Comparison of ENCODE assay signal across 26 mouse cellular contexts in genomic region chr16:18785025-18785424, GRCm38 (mm10). TPM values are rescaled to one million over a fixed set of nuclear protein-coding genes. Genes with fewer than 3 reads are reported as not detected.
A peak's percentile ranks its signal among the peaks of the same experiment; 100 is the strongest.
DNase-seq lines count a peak whose midpoint lies in the region; ATAC-seq and TF ChIP-seq lines count a peak whose summit lies in the region.
"Had no signal": no experiment of that assay in that cellular context is flagged by ENCODE, and none has a peak within 500 bp of the region (broad histone marks: within the 10 kb centered on the region; RNA-seq: fewer than 3 reads in every experiment).

No protein-coding gene starts in this region.

- H3K4me2 ChIP-seq in liver, embryonic 12.5 days: peak overlapping the region; percentile 38
- H3K4me2 ChIP-seq in liver, embryonic 16.5 days (ENCODE audit: low read depth, low read length): 0 out of 2 replicates have a peak overlapping the region, but pooled peaks have one; percentile 12
- H3K4me2 ChIP-seq in midbrain, embryonic 16.5 days (ENCODE audit: low read length): no peak overlapping the region
- H3K4me2 ChIP-seq in intestine, embryonic 15.5 days (replicated peaks): no peak overlapping the region
- H3K4me2 ChIP-seq: embryonic facial prominence, embryonic 15.5 days; heart, embryonic 13.5 days; hindbrain, embryonic 14.5 days had no signal

- WGBS in liver, embryonic 12.5 days (ENCODE audit: insufficient replicate concordance): 81% methylated on average over 7 of the region's 7 CpGs
- WGBS in liver, embryonic 16.5 days (ENCODE audit: insufficient replicate concordance): 69% methylated on average over 7 of the region's 7 CpGs
- 92% methylated on average over 7 of the region's 7 CpGs for WGBS in midbrain, embryonic 16.5 days
- 95% methylated on average over 7 of the region's 7 CpGs for WGBS in intestine, embryonic 15.5 days

- H3K27ac ChIP-seq in liver, embryonic 12.5 days: peak overlapping the region; percentile 72
- no peak overlapping the region for H3K27ac ChIP-seq in liver, embryonic 16.5 days (ENCODE audit: low read length)
- H3K27ac ChIP-seq in midbrain, embryonic 16.5 days (ENCODE audit: low read length): no peak overlapping the region
- H3K27ac ChIP-seq in intestine, embryonic 15.5 days: no peak overlapping the region
- H3K27ac ChIP-seq in gastrocnemius, adult 2 months: no peak overlapping the region
- H3K27ac ChIP-seq: embryonic facial prominence, embryonic 15.5 days; heart, embryonic 13.5 days; hindbrain, embryonic 14.5 days had no signal

- peaks cover 96% of the 10 kb centered on the region for H3K36me3 ChIP-seq in erythroblast, embryonic 14.5 days (ENCODE audit: control insufficient read depth)
- peaks cover 94% of the 10 kb centered on the region for H3K36me3 ChIP-seq in liver, embryonic 12.5 days
- H3K36me3 ChIP-seq in liver, embryonic 16.5 days (ENCODE audit: control insufficient read depth, insufficient read depth): peaks cover 42% of the 10 kb centered on the region
- no peaks in the 10 kb centered on the region for H3K36me3 ChIP-seq in midbrain, embryonic 16.5 days (ENCODE audit: control insufficient read depth, insufficient read depth, low read length)
- H3K36me3 ChIP-seq in intestine, embryonic 15.5 days: peaks cover 15% of the 10 kb centered on the region

- no peaks in the 10 kb centered on the region for H3K27me3 ChIP-seq in erythroblast, embryonic 14.5 days (ENCODE audit: control insufficient read depth)
- peaks cover under 1% of the 10 kb centered on the region; the same call in 1 of the 2 replicates for H3K27me3 ChIP-seq in liver, embryonic 12.5 days (replicated peaks)
- no peaks in the 10 kb centered on the region for H3K27me3 ChIP-seq in liver, embryonic 16.5 days (ENCODE audit: control insufficient read depth, insufficient read depth, low read depth, low read length)
- no peaks in the 10 kb centered on the region for H3K27me3 ChIP-seq in midbrain, embryonic 16.5 days (ENCODE audit: control insufficient read depth, insufficient read depth, low read depth, low read length)
- 0 out of 2 replicates have a peak, but pooled peaks cover 2% of the 10 kb centered on the region for H3K27me3 ChIP-seq in intestine, embryonic 15.5 days (replicated peaks)
- H3K27me3 ChIP-seq: CH12.LX; embryonic facial prominence, embryonic 15.5 days; Patski had no signal

- peak overlapping the region; percentile 5 for H3K4me3 ChIP-seq in erythroblast, embryonic 14.5 days (replicated peaks)
- H3K4me3 ChIP-seq in liver, embryonic 12.5 days: no peak overlapping the region
- no peak overlapping the region for H3K4me3 ChIP-seq in liver, embryonic 16.5 days (ENCODE audit: low read depth, low read length)
- no peak overlapping the region for H3K4me3 ChIP-seq in midbrain, embryonic 16.5 days (ENCODE audit: low read depth, low read length)
- H3K4me3 ChIP-seq in intestine, embryonic 15.5 days (replicated peaks): no peak overlapping the region
- H3K4me3 ChIP-seq in gastrocnemius, adult 2 months: no peak overlapping the region
- H3K4me3 ChIP-seq: embryonic facial prominence, embryonic 15.5 days; heart, embryonic 13.5 days had no signal

- no peak overlapping the region for H3K9ac ChIP-seq in liver, embryonic 12.5 days
- no peak overlapping the region for H3K9ac ChIP-seq in liver, embryonic 16.5 days (ENCODE audit: low read depth, low read length)
- no peak overlapping the region for H3K9ac ChIP-seq in midbrain, embryonic 16.5 days (ENCODE audit: low read depth, low read length)
- H3K9ac ChIP-seq in intestine, embryonic 15.5 days: no peak overlapping the region
- H3K9ac ChIP-seq: embryonic facial prominence, embryonic 15.5 days; heart, embryonic 13.5 days; hindbrain, embryonic 14.5 days had no signal

- peaks cover 31% of the 10 kb centered on the region for H3K4me1 ChIP-seq in erythroblast, embryonic 14.5 days (ENCODE audit: control insufficient read depth)
- peaks cover 30% of the 10 kb centered on the region for H3K4me1 ChIP-seq in liver, embryonic 12.5 days
- H3K4me1 ChIP-seq in liver, embryonic 16.5 days (ENCODE audit: control insufficient read depth, low read depth, low read length): peaks cover 13% of the 10 kb centered on the region
- no peaks in the 10 kb centered on the region for H3K4me1 ChIP-seq in midbrain, embryonic 16.5 days (ENCODE audit: control insufficient read depth, insufficient read depth, low read length)
- no peaks in the 10 kb centered on the region for H3K4me1 ChIP-seq in intestine, embryonic 15.5 days (replicated peaks)
- H3K4me1 ChIP-seq: embryonic facial prominence, embryonic 15.5 days; heart, embryonic 13.5 days had no signal

- no peaks in the 10 kb centered on the region for H3K9me3 ChIP-seq in erythroblast, embryonic 14.5 days (ENCODE audit: control insufficient read depth, low read length)
- no peaks in the 10 kb centered on the region for H3K9me3 ChIP-seq in liver, embryonic 12.5 days (replicated peaks)
- H3K9me3 ChIP-seq in liver, embryonic 16.5 days (replicated peaks; ENCODE audit: control insufficient read depth, low read length): no peaks in the 10 kb centered on the region
- no peaks in the 10 kb centered on the region for H3K9me3 ChIP-seq in midbrain, embryonic 16.5 days (replicated peaks; ENCODE audit: control insufficient read depth, low read length, poor library complexity, severe bottlenecking)
- H3K9me3 ChIP-seq in intestine, embryonic 15.5 days: no peaks in the 10 kb centered on the region
- H3K9me3 ChIP-seq: embryonic facial prominence, embryonic 15.5 days; heart, embryonic 13.5 days had no signal

- intact Hi-C loops in gastrocnemius, adult 2 months (cut with DNase I): no loop called here

- ATAC-seq in liver, embryonic 12.5 days: peak; percentile 85
- peak; percentile 78 for ATAC-seq in liver, embryonic 16.5 days (ENCODE audit: low read depth)
- ATAC-seq in midbrain, embryonic 16.5 days: no peak
- ATAC-seq in intestine, embryonic 15.5 days: no peak
- ATAC-seq: activated CD4-positive, CD25-positive, alpha-beta regulatory T cell, adult 4 months; forebrain, embryonic 14.5 days; intestine, embryonic 16.5 days; Patski had no signal

- TF ChIP-seq CTCF in gastrocnemius, adult 2 months (IDR thresholded peaks at IDR 0.05): no peak

- peak; percentile 30 for DNase-seq in c-Kit-positive CD71-positive TER-119-negative erythroid progenitor cells, embryonic 14.5 days (ENCODE audit: low read depth)
- no peak for DNase-seq in gastrocnemius, adult 2 months
- no peak for DNase-seq in gastrocnemius, postnatal 4 days (ENCODE audit: low spot score in 2 of 2)
- DNase-seq: adrenal gland, postnatal 14 days; cerebellum, adult 2 months; cerebellum, postnatal 14 days; embryo, embryonic 11 days; gastrocnemius, postnatal 10 days had no signal

RNA-seq across cellular contexts. Expression of gene Cldn5, which starts 8.4 kb away (rescaled TPM):
- polyA plus RNA-seq in erythroblast, embryonic 14.5 days (2012): 0.09 and 0.19 TPM in 2 replicates
- 10.7 and 11.8 TPM in 2 replicates for polyA plus RNA-seq in liver, embryonic 12.5 days (2016; fragmentation: Nextera tagmentation; extraction: Ambion mirVana)
- 8.4 and 9.8 TPM in 2 replicates for polyA plus RNA-seq in liver, embryonic 16.5 days (2015; fragmentation: Nextera tagmentation; extraction: Ambion mirVana)
- 104 and 105 TPM in 2 replicates for polyA plus RNA-seq in midbrain, embryonic 16.5 days (2015; fragmentation: Nextera tagmentation; extraction: Ambion mirVana)
- 26.2 and 28.7 TPM in 2 replicates for polyA plus RNA-seq in intestine, embryonic 15.5 days (2015; fragmentation: Nextera tagmentation; extraction: Ambion mirVana)
- 1 to 10 TPM; 5.0 to 9.5 TPM for total RNA-seq in gastrocnemius, adult 2 months (2021)
- 10 to 100 TPM; 47.8 to 59.5 TPM for total RNA-seq in gastrocnemius, postnatal 4 days (2021)
- total RNA-seq: CH12.LX; common myeloid progenitor, adult 5-6 weeks; granulocyte monocyte progenitor cell, adult 5-6 weeks had no signal
- polyA plus RNA-seq: activated CD4-positive, CD25-positive, alpha-beta regulatory T cell, adult 4 months; Patski had no signal

RNA-seq across cellular contexts. Expression of gene Ufd1, which starts 26.6 kb away (rescaled TPM):
- polyA plus RNA-seq in erythroblast, embryonic 14.5 days (2012): 2.0 and 2.8 TPM in 2 replicates
- polyA plus RNA-seq in liver, embryonic 12.5 days (2016; fragmentation: Nextera tagmentation; extraction: Ambion mirVana): 53.8 and 57.5 TPM in 2 replicates
- polyA plus RNA-seq in liver, embryonic 16.5 days (2015; fragmentation: Nextera tagmentation; extraction: Ambion mirVana): 37.0 and 38.2 TPM in 2 replicates
- 106 and 107 TPM in 2 replicates for polyA plus RNA-seq in midbrain, embryonic 16.5 days (2015; fragmentation: Nextera tagmentation; extraction: Ambion mirVana)
- 69.1 and 74.8 TPM in 2 replicates for polyA plus RNA-seq in intestine, embryonic 15.5 days (2015; fragmentation: Nextera tagmentation; extraction: Ambion mirVana)
- 10 to 100 TPM; 43.8 to 50.1 TPM for total RNA-seq in gastrocnemius, adult 2 months (2021)
- total RNA-seq in gastrocnemius, postnatal 4 days (2021): 10 to 100 TPM; 55.4 to 68.1 TPM

RNA-seq across cellular contexts. Expression of gene Cdc45, which starts 26.8 kb away (rescaled TPM):
- polyA plus RNA-seq in erythroblast, embryonic 14.5 days (2012): 4.8 and 5.3 TPM in 2 replicates
- 54.2 and 55.9 TPM in 2 replicates for polyA plus RNA-seq in liver, embryonic 12.5 days (2016; fragmentation: Nextera tagmentation; extraction: Ambion mirVana)
- 33.6 and 38.5 TPM in 2 replicates for polyA plus RNA-seq in liver, embryonic 16.5 days (2015; fragmentation: Nextera tagmentation; extraction: Ambion mirVana)
- polyA plus RNA-seq in midbrain, embryonic 16.5 days (2015; fragmentation: Nextera tagmentation; extraction: Ambion mirVana): 4.4 and 6.1 TPM in 2 replicates
- polyA plus RNA-seq in intestine, embryonic 15.5 days (2015; fragmentation: Nextera tagmentation; extraction: Ambion mirVana): 37.2 and 39.3 TPM in 2 replicates
- 1 to 10 TPM; 2.6 TPM for total RNA-seq in gastrocnemius, adult 2 months (2021)
- 10 to 100 TPM in 1 of 2 experiments, 1 to 10 TPM in 1; 9.5 to 10.5 TPM for total RNA-seq in gastrocnemius, postnatal 4 days (2021)

RNA-seq across cellular contexts. Expression of gene 2510002D24Rik, which starts 51.4 kb away (rescaled TPM):
- polyA plus RNA-seq in erythroblast, embryonic 14.5 days (2012): 4.2 and 4.5 TPM in 2 replicates
- 32.3 and 32.8 TPM in 2 replicates for polyA plus RNA-seq in liver, embryonic 12.5 days (2016; fragmentation: Nextera tagmentation; extraction: Ambion mirVana)
- 16.4 and 18.1 TPM in 2 replicates for polyA plus RNA-seq in liver, embryonic 16.5 days (2015; fragmentation: Nextera tagmentation; extraction: Ambion mirVana)
- 45.8 and 50.3 TPM in 2 replicates for polyA plus RNA-seq in midbrain, embryonic 16.5 days (2015; fragmentation: Nextera tagmentation; extraction: Ambion mirVana)
- polyA plus RNA-seq in intestine, embryonic 15.5 days (2015; fragmentation: Nextera tagmentation; extraction: Ambion mirVana): 38.6 and 53.7 TPM in 2 replicates
- total RNA-seq in gastrocnemius, adult 2 months (2021): 10 to 100 TPM; 15.5 to 21.9 TPM
- 10 to 100 TPM; 14.9 to 15.9 TPM for total RNA-seq in gastrocnemius, postnatal 4 days (2021)

RNA-seq across cellular contexts. Expression of gene Gm28539, which starts 51.4 kb away (rescaled TPM):
- polyA plus RNA-seq in erythroblast, embryonic 14.5 days (2012): not detected in 2 replicates
- polyA plus RNA-seq in liver, embryonic 12.5 days (2016; fragmentation: Nextera tagmentation; extraction: Ambion mirVana): not detected in 2 replicates
- not detected in 2 replicates for polyA plus RNA-seq in liver, embryonic 16.5 days (2015; fragmentation: Nextera tagmentation; extraction: Ambion mirVana)
- not detected in 2 replicates for polyA plus RNA-seq in midbrain, embryonic 16.5 days (2015; fragmentation: Nextera tagmentation; extraction: Ambion mirVana)
- not detected in 2 replicates for polyA plus RNA-seq in intestine, embryonic 15.5 days (2015; fragmentation: Nextera tagmentation; extraction: Ambion mirVana)
- total RNA-seq in gastrocnemius, adult 2 months (2021): 1 to 10 TPM in 1 of 2 experiments, under 1 TPM in 1; 0.38 to 1.1 TPM
- 1 to 10 TPM; 4.2 TPM for total RNA-seq in gastrocnemius, postnatal 4 days (2021)
- total RNA-seq: common myeloid progenitor, adult 5-6 weeks; hematopoietic stem cell, adult 5-6 weeks had no signal
- polyA plus RNA-seq: activated CD4-positive, CD25-positive, alpha-beta regulatory T cell, adult 4 months; embryonic facial prominence, embryonic 11.5 days; embryonic facial prominence, embryonic 15.5 days; forebrain, embryonic 14.5 days; heart, embryonic 13.5 days; heart, postnatal 0 days; hindbrain, embryonic 14.5 days; intestine, embryonic 16.5 days had no signal

Comparison
In these comparisons a context has a peak if more than half of its experiments do, and no peak if none do; other contexts are left out.
1. ATAC-seq: peak in liver, embryonic 12.5 days (single experiment) and liver, embryonic 16.5 days (single experiment); none in midbrain, embryonic 16.5 days (single experiment) and intestine, embryonic 15.5 days (single experiment).
2. H3K4me2 ChIP-seq: peak in liver, embryonic 12.5 days (single experiment) and liver, embryonic 16.5 days (single experiment); none in midbrain, embryonic 16.5 days (single experiment) and intestine, embryonic 15.5 days (single experiment).
3. RNA of gene Ufd1, which starts 26.6 kb away (polyA plus RNA-seq): 106 to 107 TPM in midbrain, embryonic 16.5 days, 69.1 to 74.8 TPM in intestine, embryonic 15.5 days, 53.8 to 57.5 TPM in liver, embryonic 12.5 days and 37.0 to 38.2 TPM in liver, embryonic 16.5 days; 2.0 to 2.8 TPM in erythroblast, embryonic 14.5 days; every median in the first group is over 10 times any median in the second.